Mouse (Mus musculus) bone marrow macrophage, adult 2 months (primary cell): ENCODE measurements around the gene Lmo1.

Experiments used
- CTCF ChIP-seq: IDR thresholded peaks from 2 replicates; pipeline ENCODE4 v1.5.1; 2012; ENCODE audit warnings: low read depth, mild to moderate bottlenecking, low read length, moderate library complexity
- POLR2A ChIP-seq: IDR thresholded peaks from 2 replicates; pipeline ENCODE4 v1.6.1; 2012; ENCODE audit warnings: mild to moderate bottlenecking, low read depth, low read length, borderline replicate concordance

DNA sequence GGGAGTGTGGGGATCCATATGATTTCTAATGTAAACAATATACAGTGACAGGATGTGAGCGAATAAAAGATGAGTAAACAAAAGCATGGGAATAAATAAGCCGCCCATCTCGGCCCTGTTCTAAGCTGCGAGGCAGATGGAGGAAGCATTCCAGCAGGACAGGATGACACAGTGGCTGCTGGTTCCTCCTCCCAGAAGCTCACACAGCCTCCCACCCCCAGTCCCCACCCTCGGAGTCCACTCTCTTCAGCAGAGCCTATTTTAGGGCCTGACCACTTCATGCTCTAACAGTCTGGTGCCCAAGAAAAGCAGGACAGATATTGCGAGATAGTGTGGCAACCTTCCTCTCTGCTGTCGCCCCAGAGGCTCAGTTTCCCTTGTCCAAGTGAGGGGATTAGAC is 77.8 kb downstream of the Lmo1 start:
- TF ChIP-seq CTCF, result no peak
- TF ChIP-seq POLR2A, result no peak
